ENCODE assay signal across 8 mouse cellular contexts in the genomic region with DNA sequence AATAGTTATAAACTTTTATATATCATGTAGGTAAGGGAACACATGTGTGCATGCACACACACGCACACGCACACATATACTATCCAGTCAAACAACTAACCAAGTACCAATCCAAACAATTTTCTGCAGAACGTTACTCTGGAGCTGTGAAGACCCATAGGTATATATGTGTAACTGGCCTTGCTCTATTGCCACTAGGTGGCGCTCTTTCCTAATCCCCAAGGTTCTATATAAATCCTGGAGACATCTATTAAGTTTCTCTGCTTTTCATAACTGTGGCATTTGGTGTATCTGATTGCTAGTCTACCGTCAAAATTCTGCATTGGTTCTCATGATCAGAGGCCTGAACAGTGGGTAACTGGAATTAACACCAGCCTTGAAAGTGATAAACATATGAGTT. TPM values are rescaled to one million over a fixed set of nuclear protein-coding genes. Genes with fewer than 3 reads are reported as not detected.
DNase-seq lines count a peak whose midpoint lies in the region.

No protein-coding gene starts in this region.

- peak; percentile 7 for DNase-seq in heart, adult 8-10 months (ENCODE audit: low spot score)
- no peak for DNase-seq in heart, postnatal 25 days (ENCODE audit: low spot score)
- peak; percentile 1 for DNase-seq in T-cell, adult 2 months (ENCODE audit: low spot score)
- peak; percentile 79 to 82 for DNase-seq in cerebellum, postnatal 14 days
- peak; percentile 34 for DNase-seq in gastrocnemius, postnatal 10 days
- DNase-seq in layer of hippocampus, adult 11-12 months (ENCODE audit: low spot score), result peak; percentile 75
- DNase-seq in lung, postnatal 10 days, result peak; percentile 62
- DNase-seq in right cerebral cortex, postnatal 25 days, result peak; percentile 18

- intact Hi-C loops in heart, postnatal 25 days (cut with DNase I), result loop anchor here (5.0 kb wide), 1 partner anchor 275 kb away; no protein-coding TSS in a partner anchor

RNA-seq across cellular contexts. Expression of gene Arxes1, which starts 14.4 kb away (rescaled TPM):
- total RNA-seq in heart, adult 8-10 months (2022), result under 1 TPM in 3 of 4 experiments, not detected in 1; 0.20 to 0.50 (median 0.22) TPM
- total RNA-seq in heart, postnatal 25 days (2021), result under 1 TPM; 0.81 to 0.86 TPM
- total RNA-seq in gastrocnemius, postnatal 10 days (2021), result 1 to 10 TPM; 1.8 to 2.2 TPM

RNA-seq across cellular contexts. Expression of gene Bex2, which starts 20.5 kb away (rescaled TPM):
- not detected for total RNA-seq in heart, adult 8-10 months (2022)
- total RNA-seq in heart, postnatal 25 days (2021), result under 1 TPM in 1 of 2 experiments, not detected in 1; 0.29 TPM
- 1 to 10 TPM in 1 of 2 experiments, under 1 TPM in 1; 0.73 to 1.3 TPM for total RNA-seq in gastrocnemius, postnatal 10 days (2021)

RNA-seq across cellular contexts. Expression of gene Nxf3, which starts 37.5 kb away (rescaled TPM):
- under 1 TPM in 1 of 4 experiments, not detected in 3; 0.08 TPM for total RNA-seq in heart, adult 8-10 months (2022)
- total RNA-seq in heart, postnatal 25 days (2021), result under 1 TPM in 1 of 2 experiments, not detected in 1; 0.22 TPM
- total RNA-seq in gastrocnemius, postnatal 10 days (2021), result not detected

RNA-seq across cellular contexts. Expression of gene Arxes2, which starts 53.9 kb away (rescaled TPM):
- 1 to 10 TPM in 2 of 4 experiments, under 1 TPM in 2; 0.43 to 1.2 (median 0.91) TPM for total RNA-seq in heart, adult 8-10 months (2022)
- 1 to 10 TPM; 2.0 to 3.0 TPM for total RNA-seq in heart, postnatal 25 days (2021)
- 1 to 10 TPM; 4.3 to 4.7 TPM for total RNA-seq in gastrocnemius, postnatal 10 days (2021)
